Mouse (Mus musculus): ENCODE results near the gene Nrd1. TPM values are rescaled to one million over a fixed set of nuclear protein-coding genes. Genes with fewer than 3 reads are reported as not detected.

The Nrd1 gene
- polyA plus RNA-seq, 2 experiments, result 23.6 to 40.4 TPM

- 73% methylated on average over 4 of the region's 4 CpGs for WGBS (ENCODE audit: insufficient replicate concordance)
- H3K27ac ChIP-seq, result no peak overlapping the region
- no peaks in the 10 kb centered on the region for H3K9me3 ChIP-seq (ENCODE audit: control insufficient read depth, low read length)
- H3K9ac ChIP-seq (replicated peaks), result no peak overlapping the region
- no peak for TF ChIP-seq CTCF (IDR thresholded peaks at IDR 0.05; ENCODE audit: low read depth)
- no peak for TF ChIP-seq EP300 (IDR thresholded peaks at IDR 0.05; ENCODE audit: low read depth)
- H3K4me3 ChIP-seq (ENCODE audit: insufficient read depth in 1 of 2, low read depth in 2 of 2, low read length in 2 of 2), result no peak overlapping the region
- no peaks in the 10 kb centered on the region for H3K4me1 ChIP-seq (replicated peaks; ENCODE audit: control insufficient read depth in 2 of 2, insufficient read depth in 2 of 2, low read length in 1 of 2)
- no peak overlapping the region for H3K4me2 ChIP-seq (ENCODE audit: low read depth)
- no peaks in the 10 kb centered on the region for H3K27me3 ChIP-seq (ENCODE audit: control insufficient read depth, insufficient read depth, low read length)
- ATAC-seq (ENCODE audit: insufficient read depth) (no peak), DNase-seq (ENCODE audit: low read depth in 3 of 3, low spot score in 3 of 3) (no peak)
- H3K36me3 ChIP-seq (replicated peaks; ENCODE audit: control insufficient read depth, insufficient read depth, low read depth), result peaks cover 13% of the 10 kb centered on the region
These were observed 18.8 kb downstream of the Nrd1 start for GRCm38 (mm10) chr4:109019301-109019700.

GRCm38 (mm10) chr4:109021976-109022375, 21.5 kb downstream of the Nrd1 start:
- Histone ChIP-seq H3K4me3 (ENCODE audit: insufficient read depth in 1 of 2, low read depth in 2 of 2, low read length in 2 of 2) (no peak overlapping the region), H3K4me2 (ENCODE audit: low read depth) (no peak overlapping the region), H3K27ac (no peak overlapping the region), H3K4me1 (replicated peaks; ENCODE audit: control insufficient read depth in 2 of 2, insufficient read depth in 2 of 2, low read length in 1 of 2) (no peaks in the 10 kb centered on the region), H3K27me3 (ENCODE audit: control insufficient read depth, insufficient read depth, low read length) (no peaks in the 10 kb centered on the region), H3K9me3 (ENCODE audit: control insufficient read depth, low read length) (no peaks in the 10 kb centered on the region), H3K9ac (replicated peaks) (no peak overlapping the region), H3K36me3 (replicated peaks; ENCODE audit: control insufficient read depth, insufficient read depth, low read depth) (peaks cover 8% of the 10 kb centered on the region)
- no peak for TF ChIP-seq CTCF (IDR thresholded peaks at IDR 0.05; ENCODE audit: low read depth)
- TF ChIP-seq EP300 (IDR thresholded peaks at IDR 0.05; ENCODE audit: low read depth), result no peak
- 48% methylated on average over 1 of the region's 1 CpGs for WGBS (ENCODE audit: insufficient replicate concordance)
- DNase-seq (ENCODE audit: low read depth in 3 of 3, low spot score in 3 of 3) (no peak), ATAC-seq (ENCODE audit: insufficient read depth) (no peak)

GRCm38 (mm10) chr4:109025061-109025460, 24.6 kb downstream of the Nrd1 start:
- ATAC-seq (ENCODE audit: insufficient read depth), result no peak
- Histone ChIP-seq H3K27me3 (ENCODE audit: control insufficient read depth, insufficient read depth, low read length) (no peaks in the 10 kb centered on the region), H3K9me3 (ENCODE audit: control insufficient read depth, low read length) (no peaks in the 10 kb centered on the region), H3K36me3 (replicated peaks; ENCODE audit: control insufficient read depth, insufficient read depth, low read depth) (peaks cover 3% of the 10 kb centered on the region), H3K4me1 (replicated peaks; ENCODE audit: control insufficient read depth in 2 of 2, insufficient read depth in 2 of 2, low read length in 1 of 2) (no peaks in the 10 kb centered on the region), H3K4me3 (ENCODE audit: insufficient read depth in 1 of 2, low read depth in 2 of 2, low read length in 2 of 2) (no peak overlapping the region), H3K27ac (no peak overlapping the region), H3K4me2 (ENCODE audit: low read depth) (no peak overlapping the region), H3K9ac (replicated peaks) (no peak overlapping the region)
- no peak for DNase-seq (ENCODE audit: low read depth in 3 of 3, low spot score in 3 of 3)
- WGBS (ENCODE audit: insufficient replicate concordance), result 58% methylated on average over 3 of the region's 3 CpGs
- no peak for TF ChIP-seq CTCF (IDR thresholded peaks at IDR 0.05; ENCODE audit: low read depth)
- TF ChIP-seq EP300 (IDR thresholded peaks at IDR 0.05; ENCODE audit: low read depth), result no peak

- Histone ChIP-seq H3K27ac (no peak overlapping the region), H3K27me3 (ENCODE audit: control insufficient read depth, insufficient read depth, low read length) (no peaks in the 10 kb centered on the region), H3K4me2 (ENCODE audit: low read depth) (no peak overlapping the region), H3K36me3 (replicated peaks; ENCODE audit: control insufficient read depth, insufficient read depth, low read depth) (peaks cover 7% of the 10 kb centered on the region), H3K4me3 (ENCODE audit: insufficient read depth in 1 of 2, low read depth in 2 of 2, low read length in 2 of 2) (no peak overlapping the region), H3K4me1 (replicated peaks; ENCODE audit: control insufficient read depth in 2 of 2, insufficient read depth in 2 of 2, low read length in 1 of 2) (no peaks in the 10 kb centered on the region), H3K9me3 (ENCODE audit: control insufficient read depth, low read length) (no peaks in the 10 kb centered on the region), H3K9ac (replicated peaks) (no peak overlapping the region)
- DNase-seq (ENCODE audit: low read depth in 3 of 3, low spot score in 3 of 3), result no peak
- WGBS (ENCODE audit: insufficient replicate concordance), result 86% methylated on average over 3 of the region's 3 CpGs
- TF ChIP-seq EP300 (IDR thresholded peaks at IDR 0.05; ENCODE audit: low read depth) (no peak), CTCF (IDR thresholded peaks at IDR 0.05; ENCODE audit: low read depth) (no peak)
- ATAC-seq (ENCODE audit: insufficient read depth), result no peak
These were observed 26.1 kb downstream of the Nrd1 start for GRCm38 (mm10) chr4:109026543-109026942.

- peaks cover 17% of the 10 kb centered on the region for H3K36me3 ChIP-seq (replicated peaks; ENCODE audit: control insufficient read depth, insufficient read depth, low read depth)
- no peak for TF ChIP-seq EP300 (IDR thresholded peaks at IDR 0.05; ENCODE audit: low read depth)
- no peak for TF ChIP-seq CTCF (IDR thresholded peaks at IDR 0.05; ENCODE audit: low read depth)
- no peaks in the 10 kb centered on the region for H3K27me3 ChIP-seq (ENCODE audit: control insufficient read depth, insufficient read depth, low read length)
- no peak overlapping the region for H3K27ac ChIP-seq
- DNase-seq (ENCODE audit: low read depth in 3 of 3, low spot score in 3 of 3), result no peak
- no peaks in the 10 kb centered on the region for H3K4me1 ChIP-seq (replicated peaks; ENCODE audit: control insufficient read depth in 2 of 2, insufficient read depth in 2 of 2, low read length in 1 of 2)
- H3K9ac ChIP-seq (replicated peaks), result no peak overlapping the region
- H3K4me2 ChIP-seq (ENCODE audit: low read depth), result no peak overlapping the region
- ATAC-seq (ENCODE audit: insufficient read depth), result no peak
- 76% methylated on average over 2 of the region's 2 CpGs for WGBS (ENCODE audit: insufficient replicate concordance)
- no peaks in the 10 kb centered on the region for H3K9me3 ChIP-seq (ENCODE audit: control insufficient read depth, low read length)
- no peak overlapping the region for H3K4me3 ChIP-seq (ENCODE audit: insufficient read depth in 1 of 2, low read depth in 2 of 2, low read length in 2 of 2)
These were observed 29.4 kb downstream of the Nrd1 start for GRCm38 (mm10) chr4:109029857-109030256.

Data from liver, embryonic 14.5 days (tissue).